Mouse (Mus musculus) megakaryocyte, adult 5-6 weeks (primary cell): ENCODE measurements around the gene Olfr773. TPM values are rescaled to one million over a fixed set of nuclear protein-coding genes. Genes with fewer than 3 reads are reported as not detected.
"Not testable (repeated sequence)": the region's sequence is repeated elsewhere in the genome, so short reads cannot be mapped to it uniquely, and the experiment has no call there.

ENCODE experiments used
- ATAC-seq: 2 replicates; pipeline ENCODE4 v1.8.0; 2016; ENCODE audit warnings: mild to moderate bottlenecking, inconsistent platforms; ENCODE audit not compliant: poor library complexity, severe bottlenecking
- total RNA-seq, 2 experiments: library from RNA; stranded (forward) in 1 of 2; stranded (reverse) in 1 of 2; fragments of 153-499, 151-499 nt in 1 of 2; fragments of 221-1000, 200-1000 nt in 1 of 2; gene quantifications; 2 replicates each; pipeline versions ENCODE4 v1.2.3 to v1.2.4; 2015 to 2017

Olfr773 gene
- total RNA-seq (2015) (not detected in 2 replicates), total RNA-seq (2017) (not detected in 2 replicates)

DNA sequence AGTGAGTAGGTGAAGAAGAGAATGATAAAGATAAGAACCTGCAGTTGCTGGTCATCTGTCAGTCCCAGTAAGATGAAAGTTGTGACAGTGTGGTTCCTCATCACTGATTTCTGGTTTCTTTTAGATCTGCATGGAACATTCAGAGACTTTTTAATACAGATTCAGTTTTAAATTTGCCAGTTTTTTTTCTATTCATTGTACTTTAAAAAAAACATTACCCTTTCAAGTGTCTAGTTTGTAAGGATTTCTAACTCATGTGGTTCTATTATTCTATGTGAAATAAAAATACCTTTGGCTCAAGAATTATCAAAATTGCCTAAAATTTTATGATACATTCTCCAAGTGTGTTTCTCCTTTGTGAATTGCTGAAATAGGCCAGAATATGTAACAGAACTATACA, at the start of gene Olfr773:
Gene Olfr773, minus strand, starts transcription at position 101 of the 400 bp plus-strand sequence.
- not testable (repeated sequence) for ATAC-seq

DNA sequence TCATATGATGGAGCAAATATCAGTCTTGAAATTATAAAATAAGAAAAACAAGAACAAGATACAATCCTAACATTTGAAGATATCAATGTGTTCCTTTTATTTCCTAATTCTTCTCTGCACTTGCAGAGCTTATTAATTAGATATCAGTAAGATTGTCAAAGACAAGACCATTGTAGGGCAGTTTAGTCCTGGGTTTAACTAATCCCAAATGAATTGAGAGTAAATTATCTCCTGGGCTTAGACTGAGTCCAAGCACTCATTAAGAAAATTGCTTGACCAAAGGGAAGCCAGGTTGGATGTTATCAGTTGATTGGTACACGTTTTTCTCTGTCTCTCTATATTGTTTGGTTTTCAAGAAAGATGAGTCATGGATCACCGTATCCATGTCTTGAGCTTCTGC, 48.7 kb upstream of the Olfr773 start, which contains the start of gene Olfr774:
Gene Olfr774, plus strand, starts transcription at position 301 of the 400 bp plus-strand sequence.
- no peak for ATAC-seq

- no peak for ATAC-seq
Measured at GRCm38 (mm10) chr10:129230737-129231136, 43.5 kb upstream of the Olfr773 start.

- not testable (repeated sequence) for ATAC-seq
Measured at GRCm38 (mm10) chr10:129177821-129178220, 9.4 kb downstream of the Olfr773 start, which contains the start of gene Olfr772. Gene Olfr772 (minus strand): TSS chr10:129177921.

DNA sequence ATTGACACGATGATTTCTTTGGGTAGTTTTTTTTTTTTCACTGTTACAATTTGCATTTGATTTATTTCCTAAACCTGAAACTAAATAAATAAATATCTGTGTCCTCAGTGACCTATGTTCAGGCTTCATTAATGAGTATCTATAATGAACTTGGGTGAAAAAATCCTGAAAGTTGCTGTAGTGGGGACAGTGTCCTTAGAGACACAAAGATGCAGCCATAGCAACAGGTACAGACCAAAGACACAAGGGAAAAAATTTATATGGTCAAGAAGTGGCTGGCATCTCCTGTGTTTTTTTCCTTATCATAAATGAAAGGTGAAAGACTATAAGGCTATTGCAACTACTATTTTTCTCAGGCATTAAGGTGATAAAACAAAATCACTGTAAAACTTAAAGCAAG, 22.6 kb downstream of the Olfr773 start, which contains the start of gene Olfr771:
Gene Olfr771, minus strand, starts transcription at position 101 of the 400 bp plus-strand sequence.
- no peak for ATAC-seq

DNA sequence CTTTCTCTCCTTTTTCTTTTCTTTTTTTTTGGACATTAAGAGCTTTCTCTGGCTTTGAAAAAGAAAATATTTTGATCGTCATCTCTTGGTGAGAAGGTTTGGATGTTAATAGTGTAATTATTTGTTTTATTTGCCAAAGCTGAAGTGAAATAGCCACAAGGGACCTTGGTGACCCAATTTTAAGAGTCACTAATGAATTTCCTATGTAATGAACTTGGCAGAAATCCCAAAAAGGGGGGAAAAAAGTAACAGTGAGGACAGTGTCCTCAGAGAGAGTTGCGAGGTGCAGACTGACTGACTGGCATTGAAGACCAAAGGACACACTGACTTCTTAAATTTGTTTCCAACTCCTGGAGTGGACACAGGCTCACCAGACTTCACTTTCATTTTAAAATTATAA, 48.3 kb downstream of the Olfr773 start, which contains the start of gene Olfr770:
Gene Olfr770, minus strand, starts transcription at position 101 of the 400 bp plus-strand sequence.
- no peak for ATAC-seq

Other genes with a start within 250 kb of the Olfr773 start
- gene Mettl7b, start 226.4 kb downstream of the Olfr773 start, total RNA-seq (2015) = not detected in 2 replicates
- gene Mettl7b, start 226.4 kb downstream of the Olfr773 start, total RNA-seq (2017) = not detected in 2 replicates
- gene Olfr9, start 198.0 kb downstream of the Olfr773 start, total RNA-seq (2015) = not detected in 2 replicates
- gene Olfr9, start 198.0 kb downstream of the Olfr773 start, total RNA-seq (2017) = not detected in 2 replicates
- gene Olfr763, start 176.6 kb downstream of the Olfr773 start, total RNA-seq (2015) = not detected in 2 replicates
- gene Olfr763, start 176.6 kb downstream of the Olfr773 start, total RNA-seq (2017) = not detected in 2 replicates
- not detected in 2 replicates for gene Olfr764-ps1, start 147.5 kb downstream of the Olfr773 start, total RNA-seq (2015)
- not detected in 2 replicates for gene Olfr764-ps1, start 147.5 kb downstream of the Olfr773 start, total RNA-seq (2017)
- gene Olfr765, start 137.4 kb downstream of the Olfr773 start, total RNA-seq (2015) = not detected in 2 replicates
- not detected in 2 replicates for gene Olfr765, start 137.4 kb downstream of the Olfr773 start, total RNA-seq (2017)
- not detected in 2 replicates for gene Olfr766-ps1, start 118.4 kb downstream of the Olfr773 start, total RNA-seq (2015)
- gene Olfr766-ps1, start 118.4 kb downstream of the Olfr773 start, total RNA-seq (2017) = not detected in 2 replicates
- gene Olfr767, start 104.5 kb downstream of the Olfr773 start, total RNA-seq (2015) = not detected in 2 replicates
- not detected in 2 replicates for gene Olfr767, start 104.5 kb downstream of the Olfr773 start, total RNA-seq (2017)
- not detected in 2 replicates for gene Olfr768, start 88.0 kb downstream of the Olfr773 start, total RNA-seq (2015)
- not detected in 2 replicates for gene Olfr768, start 88.0 kb downstream of the Olfr773 start, total RNA-seq (2017)
- not detected in 2 replicates for gene Olfr769, start 69.6 kb downstream of the Olfr773 start, total RNA-seq (2015)
- not detected in 2 replicates for gene Olfr769, start 69.6 kb downstream of the Olfr773 start, total RNA-seq (2017)
- gene Olfr770, start 48.4 kb downstream of the Olfr773 start, total RNA-seq (2015) = not detected in 2 replicates
- gene Olfr770, start 48.4 kb downstream of the Olfr773 start, total RNA-seq (2017) = not detected in 2 replicates
- not detected in 2 replicates for gene Olfr771, start 22.7 kb downstream of the Olfr773 start, total RNA-seq (2015)
- not detected in 2 replicates for gene Olfr771, start 22.7 kb downstream of the Olfr773 start, total RNA-seq (2017)
- not detected in 2 replicates for gene Olfr772, start 9.5 kb downstream of the Olfr773 start, total RNA-seq (2015)
- not detected in 2 replicates for gene Olfr772, start 9.5 kb downstream of the Olfr773 start, total RNA-seq (2017)
- not detected in 2 replicates for gene Olfr774, start 48.8 kb upstream of the Olfr773 start, total RNA-seq (2015)
- gene Olfr774, start 48.8 kb upstream of the Olfr773 start, total RNA-seq (2017) = not detected in 2 replicates
- gene Olfr775, start 61.0 kb upstream of the Olfr773 start, total RNA-seq (2015) = not detected in 2 replicates
- not detected in 2 replicates for gene Olfr775, start 61.0 kb upstream of the Olfr773 start, total RNA-seq (2017)
- not detected in 2 replicates for gene Olfr776, start 71.7 kb upstream of the Olfr773 start, total RNA-seq (2015)
- gene Olfr776, start 71.7 kb upstream of the Olfr773 start, total RNA-seq (2017) = not detected in 2 replicates
- gene Olfr777, start 84.1 kb upstream of the Olfr773 start, total RNA-seq (2015) = not detected in 2 replicates
- not detected in 2 replicates for gene Olfr777, start 84.1 kb upstream of the Olfr773 start, total RNA-seq (2017)
- not detected in 2 replicates for gene Olfr780, start 130.7 kb upstream of the Olfr773 start, total RNA-seq (2015)
- gene Olfr780, start 130.7 kb upstream of the Olfr773 start, total RNA-seq (2017) = not detected in 2 replicates
- gene Olfr781, start 141.4 kb upstream of the Olfr773 start, total RNA-seq (2015) = not detected in 2 replicates
- gene Olfr781, start 141.4 kb upstream of the Olfr773 start, total RNA-seq (2017) = not detected in 2 replicates
- gene Olfr782, start 161.4 kb upstream of the Olfr773 start, total RNA-seq (2015) = not detected in 2 replicates
- gene Olfr782, start 161.4 kb upstream of the Olfr773 start, total RNA-seq (2017) = not detected in 2 replicates
- 0.11 and 0.14 TPM in 2 replicates for gene Olfr784, start 196.7 kb upstream of the Olfr773 start, total RNA-seq (2015)
- gene Olfr784, start 196.7 kb upstream of the Olfr773 start, total RNA-seq (2017) = 0.15 and 0.16 TPM in 2 replicates
- gene Olfr785, start 218.0 kb upstream of the Olfr773 start, total RNA-seq (2015) = not detected in 2 replicates
- not detected in 2 replicates for gene Olfr785, start 218.0 kb upstream of the Olfr773 start, total RNA-seq (2017)
- gene Olfr786, start 239.9 kb upstream of the Olfr773 start, total RNA-seq (2015) = not detected in 2 replicates
- not detected in 2 replicates for gene Olfr786, start 239.9 kb upstream of the Olfr773 start, total RNA-seq (2017)